Mouse (Mus musculus): ENCODE data around the gene Dmrt2. TPM values are rescaled to one million over a fixed set of nuclear protein-coding genes. Genes with fewer than 3 reads are reported as not detected.
A peak's percentile ranks its signal among the peaks of the same experiment; 100 is the strongest.

Dmrt2 gene
- 2.4 and 3.5 TPM in 2 replicates for polyA plus RNA-seq (2015; fragmentation: Nextera tagmentation; extraction: Ambion mirVana)

- H3K9ac ChIP-seq (replicated peaks; ENCODE audit: low read length), result no peak within 1 kb of the TSS
- peak within 1 kb of the TSS; percentile 68 for H3K4me2 ChIP-seq (replicated peaks; ENCODE audit: low read depth, low read length)
- no peaks in the 10 kb centered on the region for H3K36me3 ChIP-seq (ENCODE audit: insufficient read depth, low read length)
- no peaks in the 10 kb centered on the region for H3K9me3 ChIP-seq (ENCODE audit: low read length)
- H3K27me3 ChIP-seq (ENCODE audit: insufficient read depth, low read length), result peaks cover 97% of the 10 kb centered on the region
- H3K4me1 ChIP-seq (ENCODE audit: insufficient read depth, low read length), result peaks cover 18% of the 10 kb centered on the region
- peak within 1 kb of the TSS; percentile 48 for H3K4me3 ChIP-seq (ENCODE audit: low read length)
- H3K27ac ChIP-seq (ENCODE audit: low read length), result no peak within 1 kb of the TSS
- ATAC-seq (ENCODE audit: low FRiP score, low TSS enrichment), result peak; percentile 98
- WGBS, result under 1% methylated on average over 44 of the region's 44 CpGs
Measured at GRCm38 (mm10) chr19:25672101-25672950, at the start of gene Dmrt2. TSS of gene Dmrt2 (plus strand) at chr19:25672411.

- Histone ChIP-seq H3K36me3 (ENCODE audit: insufficient read depth, low read length) (no peaks in the 10 kb centered on the region), H3K27me3 (ENCODE audit: insufficient read depth, low read length) (peaks cover 67% of the 10 kb centered on the region), H3K4me2 (replicated peaks; ENCODE audit: low read depth, low read length) (no peak overlapping the region), H3K4me3 (ENCODE audit: low read length) (no peak overlapping the region), H3K4me1 (ENCODE audit: insufficient read depth, low read length) (no peaks in the 10 kb centered on the region), H3K27ac (ENCODE audit: low read length) (no peak overlapping the region), H3K9ac (replicated peaks; ENCODE audit: low read length) (no peak overlapping the region), H3K9me3 (ENCODE audit: low read length) (no peaks in the 10 kb centered on the region)
- ATAC-seq (ENCODE audit: low FRiP score, low TSS enrichment), result no peak
- 13% methylated on average over 9 of the region's 9 CpGs for WGBS
Measured at GRCm38 (mm10) chr19:25628490-25628889, 43.7 kb upstream of the Dmrt2 start.

GRCm38 (mm10) chr19:25635119-25635518, 37.1 kb upstream of the Dmrt2 start:
- Histone ChIP-seq H3K27me3 (ENCODE audit: insufficient read depth, low read length) (peaks cover 28% of the 10 kb centered on the region), H3K36me3 (ENCODE audit: insufficient read depth, low read length) (no peaks in the 10 kb centered on the region), H3K4me2 (replicated peaks; ENCODE audit: low read depth, low read length) (no peak overlapping the region), H3K4me3 (ENCODE audit: low read length) (no peak overlapping the region), H3K9me3 (ENCODE audit: low read length) (no peaks in the 10 kb centered on the region), H3K4me1 (ENCODE audit: insufficient read depth, low read length) (no peaks in the 10 kb centered on the region), H3K27ac (ENCODE audit: low read length) (no peak overlapping the region), H3K9ac (replicated peaks; ENCODE audit: low read length) (no peak overlapping the region)
- ATAC-seq (ENCODE audit: low FRiP score, low TSS enrichment), result no peak
- WGBS, result 85% methylated on average over 5 of the region's 5 CpGs

DNA sequence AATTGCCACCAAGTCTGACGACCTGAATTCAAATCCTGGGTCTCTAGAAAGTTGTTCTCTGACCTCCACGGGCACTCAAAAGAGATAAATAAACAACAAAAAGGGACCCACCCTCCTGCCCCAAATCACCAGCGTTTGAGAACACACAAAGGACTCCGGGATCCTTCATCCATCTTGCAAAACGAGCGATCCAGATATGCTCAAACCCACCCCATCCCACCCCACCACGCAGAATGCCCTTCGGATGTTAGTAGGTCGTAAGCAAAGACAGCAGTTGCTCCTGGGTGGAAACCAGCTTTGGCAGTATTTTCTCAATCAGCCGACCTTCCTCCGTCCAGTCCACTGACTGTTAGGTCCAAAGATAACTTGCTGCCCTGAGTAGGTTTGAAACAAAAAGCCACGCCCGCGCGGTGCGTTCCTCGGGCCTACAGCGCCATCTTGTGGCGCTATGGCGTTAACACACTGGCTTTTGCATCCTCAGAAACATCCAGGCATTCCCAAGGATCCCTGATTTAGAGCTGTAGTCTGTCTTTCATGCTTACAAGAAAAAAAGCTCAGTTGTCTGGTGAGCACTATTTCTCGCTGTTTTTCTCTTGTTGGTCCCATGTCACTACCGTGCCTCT, 36.5 kb upstream of the Dmrt2 start:
- Histone ChIP-seq H3K4me3 (ENCODE audit: low read length) (peak overlapping the region; percentile 27), H3K27me3 (ENCODE audit: insufficient read depth, low read length) (peaks cover 27% of the 10 kb centered on the region), H3K9ac (replicated peaks; ENCODE audit: low read length) (peak overlapping the region; percentile 54), H3K36me3 (ENCODE audit: insufficient read depth, low read length) (no peaks in the 10 kb centered on the region), H3K4me1 (ENCODE audit: insufficient read depth, low read length) (no peaks in the 10 kb centered on the region), H3K27ac (ENCODE audit: low read length) (no peak overlapping the region), H3K9me3 (ENCODE audit: low read length) (no peaks in the 10 kb centered on the region), H3K4me2 (replicated peaks; ENCODE audit: low read depth, low read length) (peak overlapping the region; percentile 51)
- WGBS, result 15% methylated on average over 22 of the region's 22 CpGs
- peak; percentile 59; the same call in 1 of the 2 replicates for ATAC-seq (ENCODE audit: low FRiP score, low TSS enrichment)

- ATAC-seq (ENCODE audit: low FRiP score, low TSS enrichment), result no peak
- H3K4me2 ChIP-seq (replicated peaks; ENCODE audit: low read depth, low read length), result no peak overlapping the region
- no peaks in the 10 kb centered on the region for H3K36me3 ChIP-seq (ENCODE audit: insufficient read depth, low read length)
- H3K27me3 ChIP-seq (ENCODE audit: insufficient read depth, low read length), result peaks cover 23% of the 10 kb centered on the region
- no peak overlapping the region for H3K9ac ChIP-seq (replicated peaks; ENCODE audit: low read length)
- WGBS, result 75% methylated on average over 11 of the region's 11 CpGs
- peaks cover 3% of the 10 kb centered on the region; the same call in 1 of the 2 replicates for H3K9me3 ChIP-seq (ENCODE audit: low read length)
- H3K27ac ChIP-seq (ENCODE audit: low read length), result no peak overlapping the region
- H3K4me1 ChIP-seq (ENCODE audit: insufficient read depth, low read length), result no peaks in the 10 kb centered on the region
- H3K4me3 ChIP-seq (ENCODE audit: low read length), result no peak overlapping the region
Measured at GRCm38 (mm10) chr19:25638766-25639361, 33.3 kb upstream of the Dmrt2 start.

GRCm38 (mm10) chr19:25641786-25642185, 30.4 kb upstream of the Dmrt2 start:
- Histone ChIP-seq H3K4me2 (replicated peaks; ENCODE audit: low read depth, low read length) (no peak overlapping the region), H3K4me3 (ENCODE audit: low read length) (no peak overlapping the region), H3K9me3 (ENCODE audit: low read length) (peaks cover 3% of the 10 kb centered on the region; the same call in 1 of the 2 replicates), H3K4me1 (ENCODE audit: insufficient read depth, low read length) (no peaks in the 10 kb centered on the region), H3K9ac (replicated peaks; ENCODE audit: low read length) (no peak overlapping the region), H3K27ac (ENCODE audit: low read length) (no peak overlapping the region), H3K27me3 (ENCODE audit: insufficient read depth, low read length) (peaks cover 16% of the 10 kb centered on the region), H3K36me3 (ENCODE audit: insufficient read depth, low read length) (no peaks in the 10 kb centered on the region)
- WGBS, result 83% methylated on average over 6 of the region's 6 CpGs
- no peak for ATAC-seq (ENCODE audit: low FRiP score, low TSS enrichment)

DNA sequence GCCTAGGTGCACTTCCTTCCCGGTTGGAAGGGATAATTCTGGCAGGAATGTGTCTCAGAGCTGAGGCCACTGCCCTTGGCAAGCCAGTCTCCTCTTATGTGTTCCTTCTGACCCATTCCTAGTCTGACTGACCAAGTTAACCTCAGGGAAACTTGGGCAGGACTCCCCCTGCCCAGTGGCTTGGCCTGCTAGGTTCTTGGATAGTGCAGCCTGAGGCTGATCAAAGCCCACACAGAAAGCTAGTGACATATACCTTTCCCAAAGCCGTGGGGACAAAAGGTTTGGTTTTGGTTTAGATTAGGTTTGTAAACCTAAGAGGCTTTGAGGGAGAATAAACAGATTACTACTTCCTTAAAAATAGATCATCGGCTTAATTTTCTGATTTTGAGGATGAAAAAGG, 25.1 kb upstream of the Dmrt2 start:
- Histone ChIP-seq H3K9ac (replicated peaks; ENCODE audit: low read length) (no peak overlapping the region), H3K4me3 (ENCODE audit: low read length) (no peak overlapping the region), H3K4me1 (ENCODE audit: insufficient read depth, low read length) (no peaks in the 10 kb centered on the region), H3K9me3 (ENCODE audit: low read length) (peaks cover 3% of the 10 kb centered on the region; the same call in 1 of the 2 replicates), H3K27me3 (ENCODE audit: insufficient read depth, low read length) (peaks cover 9% of the 10 kb centered on the region; the same call in 1 of the 2 replicates), H3K27ac (ENCODE audit: low read length) (no peak overlapping the region), H3K36me3 (ENCODE audit: insufficient read depth, low read length) (no peaks in the 10 kb centered on the region), H3K4me2 (replicated peaks; ENCODE audit: low read depth, low read length) (no peak overlapping the region)
- no peak for ATAC-seq (ENCODE audit: low FRiP score, low TSS enrichment)
- whole genome bisulfite sequencing, result 77% methylated on average over 3 of the region's 3 CpGs

GRCm38 (mm10) chr19:25648701-25649100, 23.5 kb upstream of the Dmrt2 start:
- H3K9ac ChIP-seq (replicated peaks; ENCODE audit: low read length), result no peak overlapping the region
- no peak overlapping the region for H3K4me3 ChIP-seq (ENCODE audit: low read length)
- no peaks in the 10 kb centered on the region for H3K36me3 ChIP-seq (ENCODE audit: insufficient read depth, low read length)
- ATAC-seq (ENCODE audit: low FRiP score, low TSS enrichment), result no peak
- H3K27me3 ChIP-seq (ENCODE audit: insufficient read depth, low read length), result peaks cover 16% of the 10 kb centered on the region; the same call in 1 of the 2 replicates
- no peak overlapping the region for H3K27ac ChIP-seq (ENCODE audit: low read length)
- no peak overlapping the region for H3K4me2 ChIP-seq (replicated peaks; ENCODE audit: low read depth, low read length)
- no peaks in the 10 kb centered on the region for H3K4me1 ChIP-seq (ENCODE audit: insufficient read depth, low read length)
- 54% methylated on average over 4 of the region's 4 CpGs for WGBS
- H3K9me3 ChIP-seq (ENCODE audit: low read length), result no peaks in the 10 kb centered on the region

GRCm38 (mm10) chr19:25650474-25650873, 21.7 kb upstream of the Dmrt2 start:
- no peak for ATAC-seq (ENCODE audit: low FRiP score, low TSS enrichment)
- Histone ChIP-seq H3K4me1 (ENCODE audit: insufficient read depth, low read length) (no peaks in the 10 kb centered on the region), H3K27me3 (ENCODE audit: insufficient read depth, low read length) (peaks cover 20% of the 10 kb centered on the region), H3K36me3 (ENCODE audit: insufficient read depth, low read length) (no peaks in the 10 kb centered on the region), H3K27ac (ENCODE audit: low read length) (no peak overlapping the region), H3K4me3 (ENCODE audit: low read length) (no peak overlapping the region), H3K9ac (replicated peaks; ENCODE audit: low read length) (no peak overlapping the region), H3K4me2 (replicated peaks; ENCODE audit: low read depth, low read length) (no peak overlapping the region), H3K9me3 (ENCODE audit: low read length) (no peaks in the 10 kb centered on the region)
- WGBS, result 46% methylated on average over 10 of the region's 10 CpGs

Measured in kidney, embryonic 16.5 days (tissue).